Mouse (Mus musculus): ENCODE results near the gene Pik3cb.

Gene Pik3cb

DNA sequence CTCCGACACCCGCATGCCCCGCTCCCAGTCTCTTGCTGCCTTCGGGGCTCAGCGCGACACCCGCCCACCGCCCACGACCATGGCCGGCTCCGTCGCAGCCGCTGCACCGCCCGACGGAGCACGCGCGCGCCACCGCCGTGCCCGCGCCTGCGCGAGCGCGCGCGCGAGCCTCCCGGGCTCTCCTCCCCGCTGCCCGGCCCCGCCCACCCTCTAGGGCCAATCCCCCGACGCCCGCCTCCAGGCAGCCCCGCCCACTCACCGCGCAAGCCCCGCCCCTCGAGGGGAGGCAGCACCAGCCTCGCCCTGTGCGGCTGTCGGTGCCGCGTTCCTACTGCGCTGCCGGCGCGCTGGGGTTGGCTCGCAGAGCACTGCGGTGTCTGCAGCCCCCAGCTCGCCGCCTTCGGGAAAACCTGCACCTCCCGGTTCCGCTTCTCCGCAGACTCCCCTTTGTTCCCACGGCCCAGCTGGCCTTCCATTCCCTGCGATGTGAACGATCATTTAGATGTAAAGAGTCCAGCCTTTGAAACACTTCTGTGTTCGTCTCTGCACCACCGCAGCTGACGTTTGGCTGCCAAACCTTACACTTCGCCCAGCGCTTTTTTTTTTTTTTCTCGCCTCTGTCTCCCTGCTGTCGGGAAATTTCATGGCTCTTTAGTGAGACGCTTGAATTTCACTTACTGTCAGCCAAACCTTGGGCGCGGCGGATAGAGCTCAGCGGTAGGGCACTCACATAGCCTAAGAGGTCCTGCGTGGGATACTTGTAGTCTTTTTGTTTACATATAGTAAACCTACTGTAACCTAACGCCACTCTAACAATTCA lies at the start of gene Pik3cb:
Pik3cb (minus strand) TSS at position 559 of the 820 bp plus-strand sequence.
- DNase-seq (ENCODE audit: extremely low read depth, insufficient read length, low spot score): peak; percentile 91

DNA sequence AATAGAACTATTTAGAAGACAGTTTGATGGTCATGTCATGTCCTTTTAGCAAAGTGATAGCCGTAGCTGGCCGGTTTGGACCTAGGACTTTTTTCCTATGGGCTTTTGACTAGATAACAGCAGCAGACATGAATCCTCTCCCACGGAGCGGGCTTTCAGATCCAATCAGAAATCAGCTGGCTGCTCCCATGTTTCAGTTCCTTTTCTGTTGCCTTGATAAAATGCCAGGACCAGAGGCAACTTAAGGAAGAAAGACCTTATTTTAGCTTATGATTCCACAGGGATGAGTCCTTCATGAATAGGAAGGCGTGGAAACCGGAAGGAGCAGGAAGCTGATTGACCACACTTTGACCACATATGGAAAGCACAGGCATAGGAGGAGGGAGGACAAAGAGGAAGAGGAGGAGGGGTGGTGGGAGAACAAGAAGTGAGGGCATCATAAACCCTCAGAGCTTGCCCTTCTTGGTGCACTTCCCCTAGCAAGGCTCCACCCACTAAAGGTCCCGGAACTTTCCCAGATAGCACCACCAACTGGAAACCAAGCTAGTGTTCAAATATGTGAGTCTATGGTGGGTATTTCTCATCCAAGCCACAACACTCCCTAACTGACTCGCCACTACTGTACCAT lies 42.7 kb upstream of the Pik3cb start:
- peak; percentile 46 for DNase-seq (ENCODE audit: extremely low read depth, insufficient read length, low spot score)

DNA sequence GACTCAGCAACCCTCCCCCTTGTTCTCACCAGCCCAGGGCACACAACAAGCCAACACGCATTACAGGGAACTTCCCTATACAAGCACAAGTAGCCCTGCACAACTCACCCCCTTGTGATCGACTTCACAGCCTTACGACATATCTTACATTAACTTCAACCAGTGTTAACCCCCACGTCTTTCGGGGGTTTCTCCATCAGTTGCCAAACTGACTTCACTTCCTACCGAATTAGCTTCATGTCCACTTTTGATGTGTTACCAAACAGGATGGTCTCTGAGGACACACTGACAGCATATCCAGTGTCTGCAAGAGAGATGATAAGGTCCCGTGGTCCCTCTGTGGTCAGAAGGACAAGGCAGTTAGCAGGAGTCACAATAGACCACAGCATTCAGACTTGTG lies 41.7 kb upstream of the Pik3cb start:
- DNase-seq (ENCODE audit: extremely low read depth, insufficient read length, low spot score): no peak

DNA sequence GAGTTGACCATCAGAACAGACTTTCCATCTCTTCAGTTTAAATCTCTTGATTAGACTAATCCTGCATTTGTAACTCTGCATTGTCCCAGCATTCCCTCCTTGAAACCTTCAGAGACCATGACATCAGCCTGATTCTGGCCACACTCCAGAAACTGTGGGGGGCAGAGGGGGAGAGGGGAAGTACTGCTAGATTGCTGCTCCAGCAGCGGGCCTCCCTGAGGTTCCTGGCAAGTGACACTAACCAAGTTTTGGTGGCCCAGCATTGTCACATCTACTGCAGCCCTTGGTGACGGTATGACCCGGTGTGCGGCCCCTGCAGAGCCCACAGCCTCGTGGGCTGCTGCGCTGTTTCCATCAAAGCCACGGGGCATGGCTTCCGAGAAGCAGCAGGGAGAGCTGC lies 39.9 kb upstream of the Pik3cb start:
- no peak for DNase-seq (ENCODE audit: extremely low read depth, insufficient read length, low spot score)

DNA sequence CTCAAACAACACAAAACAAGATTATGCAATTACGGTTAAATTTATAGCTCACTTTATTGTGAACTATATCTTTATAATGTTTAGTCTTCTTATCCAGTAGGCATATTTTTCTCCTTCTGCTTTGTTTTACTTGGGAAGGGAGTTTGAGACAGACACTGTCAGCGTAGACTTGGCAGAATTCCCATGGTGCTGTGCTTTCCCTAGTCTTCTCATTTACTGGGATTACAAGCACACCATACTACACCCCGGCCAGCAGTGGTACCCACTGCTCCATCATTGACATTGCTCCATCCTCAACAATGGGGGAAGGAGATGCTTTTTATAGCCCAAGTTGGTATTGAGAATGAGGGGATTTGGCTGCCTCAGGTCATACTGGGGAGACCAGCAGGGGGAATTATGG lies 38.3 kb upstream of the Pik3cb start:
- DNase-seq (ENCODE audit: extremely low read depth, insufficient read length, low spot score): no peak

DNA sequence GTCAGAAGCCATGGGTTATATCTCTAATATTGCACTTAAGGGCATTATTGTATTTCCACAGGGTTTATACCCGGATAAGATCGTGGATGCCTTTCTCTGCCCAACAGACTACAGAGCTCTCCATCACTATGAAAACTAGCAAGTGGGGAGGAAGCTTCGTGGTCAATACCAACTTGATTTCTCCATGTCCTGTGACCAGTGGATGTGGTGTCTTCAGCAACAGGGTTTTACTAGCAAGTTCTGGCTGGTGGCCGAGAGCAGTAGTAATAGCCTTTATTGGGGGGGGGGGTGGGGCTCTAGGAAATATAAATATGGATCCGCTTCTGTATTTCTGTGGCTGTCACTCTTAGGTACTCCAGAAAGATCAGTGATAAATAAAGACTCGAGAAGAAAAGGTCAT lies 35.4 kb upstream of the Pik3cb start:
- DNase-seq (ENCODE audit: extremely low read depth, insufficient read length, low spot score): no peak

DNA sequence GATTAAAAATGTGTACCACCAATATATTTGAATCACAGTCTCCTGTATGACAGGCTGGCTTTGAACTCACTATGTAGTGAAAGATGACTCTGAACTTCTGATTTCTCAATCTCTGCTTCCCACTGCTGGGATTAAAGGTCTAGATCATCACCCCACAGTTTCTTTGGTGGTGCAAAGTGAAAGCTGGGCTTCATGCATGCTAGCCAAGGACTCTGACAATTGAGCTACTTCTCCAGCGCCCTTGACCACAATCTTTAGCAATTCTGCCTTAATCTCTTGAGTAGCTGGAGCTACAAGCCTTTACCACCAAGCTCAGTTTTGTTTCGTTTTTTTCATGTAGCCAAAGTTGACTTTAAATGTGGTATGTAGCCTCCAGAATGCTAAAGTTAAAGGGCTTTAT lies 32.4 kb upstream of the Pik3cb start:
- no peak for DNase-seq (ENCODE audit: extremely low read depth, insufficient read length, low spot score)

DNA sequence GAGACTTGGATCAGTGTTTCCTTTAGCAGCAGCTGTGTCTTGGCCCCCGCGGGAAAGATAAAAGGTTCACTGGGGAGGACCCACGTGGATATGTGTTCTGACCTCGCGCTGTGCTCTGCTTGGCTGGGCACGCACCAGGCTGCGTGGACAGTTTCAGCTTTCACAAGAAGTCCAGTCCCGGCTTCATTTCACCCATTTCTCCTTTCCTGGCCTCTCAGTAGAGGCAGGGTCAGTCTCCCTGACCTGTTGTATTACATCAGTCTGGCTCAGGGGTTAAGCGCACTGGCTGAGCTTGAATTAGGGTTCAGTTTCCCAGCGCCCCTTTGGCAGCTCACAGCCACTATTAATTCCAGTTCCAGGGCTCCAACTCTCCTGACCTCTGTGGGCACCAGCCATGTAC lies 30.8 kb upstream of the Pik3cb start:
- no peak for DNase-seq (ENCODE audit: extremely low read depth, insufficient read length, low spot score)

DNA sequence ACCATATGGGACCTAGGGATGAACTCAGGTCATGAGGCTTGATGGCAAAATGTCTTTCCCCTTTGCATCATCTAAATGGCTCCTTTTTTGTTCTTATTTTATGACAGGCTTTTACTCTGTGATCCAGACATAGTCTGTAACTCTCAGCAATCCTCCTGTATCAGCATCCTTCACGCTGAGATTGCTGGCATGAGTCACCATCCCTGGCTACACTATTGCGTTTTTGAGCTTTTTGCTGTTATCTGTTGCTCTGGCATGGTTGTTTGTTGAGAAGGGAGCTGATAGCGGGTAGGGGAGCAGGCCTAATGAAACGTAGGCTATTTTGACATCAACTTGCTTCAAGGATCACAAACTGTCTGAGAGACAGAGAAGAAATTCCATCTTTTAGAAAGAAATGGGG lies 28.6 kb upstream of the Pik3cb start:
- no peak for DNase-seq (ENCODE audit: extremely low read depth, insufficient read length, low spot score)

DNA sequence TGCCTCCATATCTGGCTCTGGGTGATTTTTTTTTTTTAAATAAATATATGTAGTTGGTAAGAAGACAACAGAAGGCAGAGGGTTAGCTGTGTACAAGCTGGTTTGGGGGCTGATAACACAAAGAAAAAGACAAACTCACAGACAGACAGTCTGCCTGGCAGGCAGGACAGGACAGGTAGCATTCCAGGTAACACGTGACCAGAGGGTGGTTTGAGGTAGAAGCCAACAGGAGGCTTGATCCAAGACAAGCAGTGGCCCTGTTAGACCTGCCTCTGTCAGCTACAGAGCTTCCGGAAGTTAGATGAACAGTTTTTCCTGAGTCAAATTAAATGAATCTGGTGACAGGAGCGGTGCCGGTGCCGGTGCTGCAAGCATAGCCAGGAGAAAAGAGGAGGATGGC lies 26.5 kb upstream of the Pik3cb start:
- DNase-seq (ENCODE audit: extremely low read depth, insufficient read length, low spot score): no peak

DNA sequence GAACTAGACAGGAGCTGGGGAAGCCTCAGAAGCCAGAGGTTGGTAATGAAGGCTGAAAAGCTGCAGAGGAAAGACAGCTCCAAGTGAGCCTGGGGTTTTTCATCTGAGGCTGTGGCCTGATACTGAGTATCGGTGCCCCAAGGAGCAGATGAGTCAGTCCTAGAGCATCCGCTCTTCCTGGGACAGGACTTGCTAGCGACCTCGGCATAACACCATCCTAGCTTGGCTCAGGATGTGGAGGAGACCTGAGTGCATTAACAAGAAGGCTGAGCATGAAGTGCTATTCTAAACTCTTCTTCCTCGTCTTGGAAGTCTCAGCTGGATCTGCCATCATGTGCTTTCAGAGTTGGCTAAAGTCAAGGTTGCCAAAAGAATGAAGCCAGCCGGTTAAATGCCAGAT lies 25.5 kb upstream of the Pik3cb start:
- peak; percentile 36 for DNase-seq (ENCODE audit: extremely low read depth, insufficient read length, low spot score)

DNA sequence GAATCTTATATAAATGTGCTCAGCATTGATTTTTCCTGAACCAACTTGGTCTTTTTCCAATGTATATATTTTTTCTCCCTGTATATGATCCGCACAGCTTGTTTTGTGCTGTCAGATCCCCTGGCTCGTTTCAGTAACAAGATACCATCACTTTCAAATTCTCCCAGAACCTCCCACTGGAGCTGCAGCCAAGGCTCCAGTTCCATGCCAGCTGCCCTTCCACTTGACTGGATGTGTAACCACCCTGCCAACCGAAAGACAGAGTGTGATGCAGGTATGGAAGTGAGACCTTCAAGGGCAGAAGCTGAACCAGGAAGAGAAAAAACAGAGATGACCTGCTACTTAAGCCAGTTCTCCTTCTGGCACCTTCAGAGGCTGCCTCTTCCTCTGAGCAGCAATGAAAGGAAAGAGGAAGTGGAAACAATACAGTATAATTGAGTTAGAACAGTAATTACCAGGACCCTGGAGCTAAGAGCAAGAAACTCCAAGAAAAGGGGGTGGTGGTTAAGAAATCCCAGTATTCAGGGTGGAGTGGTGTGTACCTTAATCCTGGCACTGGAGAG lies 24.3 kb upstream of the Pik3cb start:
- DNase-seq (ENCODE audit: extremely low read depth, insufficient read length, low spot score): peak; percentile 45

DNA sequence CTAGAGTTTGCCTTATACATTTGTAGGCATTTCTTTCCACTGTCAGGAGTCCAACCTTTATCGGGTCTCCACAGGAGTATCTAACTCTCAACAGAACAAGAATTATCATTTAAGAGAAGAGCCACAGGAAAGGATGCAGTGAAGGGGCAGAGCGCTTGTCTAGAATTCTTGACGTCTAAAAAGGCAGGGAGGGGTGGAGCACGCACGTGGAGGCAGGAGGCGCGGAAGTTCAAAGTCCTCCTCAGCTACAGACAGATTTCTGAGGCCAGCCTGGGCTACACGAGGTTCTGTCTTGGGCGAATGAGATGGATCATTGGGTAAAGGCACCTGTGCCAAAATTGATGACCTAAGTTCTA lies 23.7 kb upstream of the Pik3cb start:
- no peak for DNase-seq (ENCODE audit: extremely low read depth, insufficient read length, low spot score)

DNA sequence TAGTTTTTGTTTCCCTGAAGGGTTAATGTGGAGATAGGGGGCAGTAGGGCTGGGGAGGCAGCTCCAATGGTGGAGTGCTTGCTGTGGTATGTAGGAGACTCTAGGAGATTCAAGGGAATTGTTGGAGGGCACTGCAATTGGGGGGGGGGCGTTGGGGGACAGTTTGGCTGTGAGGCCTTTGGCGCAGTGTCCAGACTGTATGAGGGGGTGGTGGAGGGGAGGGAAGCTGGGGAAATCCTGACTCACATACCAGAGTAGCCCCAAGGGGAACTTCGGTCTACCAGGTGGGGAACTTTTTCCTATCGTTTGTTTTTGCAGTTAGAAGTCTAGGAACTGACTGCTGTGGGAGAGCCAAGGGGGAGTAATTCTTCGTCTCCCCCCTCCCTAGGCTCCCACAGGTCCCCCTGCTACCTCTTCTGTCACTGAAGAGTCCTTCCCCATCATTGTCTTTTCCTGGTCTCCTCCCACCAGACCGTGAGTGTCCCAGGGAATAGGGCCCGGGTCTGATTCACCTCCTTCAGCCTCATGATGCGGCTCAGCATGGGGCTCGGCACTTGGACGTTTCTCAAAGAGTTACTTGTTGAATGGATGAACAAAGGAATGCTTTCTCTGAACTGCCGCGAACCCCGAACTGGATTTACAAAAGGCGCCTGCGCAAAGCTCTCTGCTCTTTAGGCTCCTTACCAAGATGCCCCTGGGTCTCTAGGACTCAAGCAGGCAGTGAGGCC lies 23.2 kb upstream of the Pik3cb start:
- DNase-seq (ENCODE audit: extremely low read depth, insufficient read length, low spot score): peak; percentile 70

DNA sequence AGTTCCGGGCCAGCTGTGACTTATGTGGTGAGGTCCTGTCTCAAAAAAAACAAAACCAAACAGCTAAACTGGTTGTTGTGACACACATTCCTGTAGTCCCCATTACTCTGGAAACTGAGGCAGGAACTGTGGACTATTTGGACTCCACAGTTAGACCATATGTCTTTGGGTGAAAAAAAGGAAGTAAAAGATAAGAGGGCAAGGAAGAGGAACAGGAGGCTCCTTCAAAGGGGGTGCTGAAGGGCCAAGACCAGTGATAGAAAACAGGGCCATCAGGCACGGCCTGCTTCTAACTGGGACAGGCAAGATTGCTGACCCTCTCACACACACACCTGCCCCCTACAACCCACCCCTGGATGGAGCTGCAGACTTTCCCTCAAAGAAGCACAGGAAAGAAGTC lies 22.4 kb upstream of the Pik3cb start:
- DNase-seq (ENCODE audit: extremely low read depth, insufficient read length, low spot score): no peak

DNA sequence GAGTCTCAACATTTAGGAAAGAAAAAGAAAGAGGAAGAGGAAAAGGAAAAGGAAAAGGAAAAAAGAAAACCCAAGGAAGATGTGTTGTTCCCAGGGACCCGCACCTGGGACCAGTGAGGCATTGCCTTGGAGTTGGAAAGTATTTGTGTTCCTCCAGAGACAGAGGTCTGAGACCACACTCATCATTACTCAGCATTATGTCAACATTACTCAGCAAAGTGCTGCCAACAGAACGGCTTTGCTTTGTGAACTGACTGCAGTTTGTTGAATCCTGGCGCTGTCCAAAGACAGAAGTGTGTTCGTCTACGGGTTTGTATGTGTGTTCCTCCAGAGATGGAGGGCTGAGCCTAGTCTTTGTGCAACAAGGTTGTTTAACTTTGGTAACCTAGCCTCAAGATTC lies 20.4 kb upstream of the Pik3cb start:
- peak; percentile 33 for DNase-seq (ENCODE audit: extremely low read depth, insufficient read length, low spot score)

DNA sequence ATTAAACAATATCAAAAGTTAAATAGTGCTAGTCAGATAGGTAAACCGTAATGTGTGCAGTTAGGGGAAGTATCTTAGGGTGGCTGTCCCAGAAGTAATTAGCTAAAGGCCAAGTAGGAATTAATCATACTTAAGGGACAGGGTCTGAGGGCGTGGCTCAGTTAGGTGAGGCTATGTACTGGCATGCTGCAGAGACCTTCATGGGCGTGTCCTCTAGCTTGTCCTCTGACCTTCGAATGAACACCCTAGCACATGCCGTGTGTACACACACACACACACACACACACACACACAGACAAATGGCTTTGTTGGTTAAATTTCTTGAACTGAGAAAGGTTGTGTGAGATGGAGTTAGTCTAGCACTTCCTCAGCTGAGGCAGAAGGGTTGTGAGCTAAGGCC lies 19.5 kb upstream of the Pik3cb start:
- DNase-seq (ENCODE audit: extremely low read depth, insufficient read length, low spot score): no peak

DNA sequence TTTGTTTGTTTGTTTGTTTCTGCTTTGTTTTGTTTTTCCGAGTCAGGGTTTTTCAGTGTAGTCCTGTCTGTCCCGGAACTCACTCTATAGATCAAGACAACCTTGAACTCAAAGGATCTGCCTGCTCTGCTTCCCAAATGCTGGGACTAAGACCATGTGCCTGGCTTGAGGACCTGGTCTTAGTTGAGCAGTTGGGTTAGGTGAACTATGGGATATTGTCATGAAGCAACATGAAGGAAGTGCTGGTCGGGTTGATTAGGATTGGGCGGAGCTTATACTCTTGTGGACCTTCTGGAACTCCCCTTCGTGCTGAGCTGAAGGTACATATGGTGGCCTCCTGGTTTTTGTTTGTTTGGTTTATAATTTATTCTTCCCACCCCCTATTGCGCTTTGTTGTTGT lies 18.3 kb upstream of the Pik3cb start:
- no peak for DNase-seq (ENCODE audit: extremely low read depth, insufficient read length, low spot score)

DNA sequence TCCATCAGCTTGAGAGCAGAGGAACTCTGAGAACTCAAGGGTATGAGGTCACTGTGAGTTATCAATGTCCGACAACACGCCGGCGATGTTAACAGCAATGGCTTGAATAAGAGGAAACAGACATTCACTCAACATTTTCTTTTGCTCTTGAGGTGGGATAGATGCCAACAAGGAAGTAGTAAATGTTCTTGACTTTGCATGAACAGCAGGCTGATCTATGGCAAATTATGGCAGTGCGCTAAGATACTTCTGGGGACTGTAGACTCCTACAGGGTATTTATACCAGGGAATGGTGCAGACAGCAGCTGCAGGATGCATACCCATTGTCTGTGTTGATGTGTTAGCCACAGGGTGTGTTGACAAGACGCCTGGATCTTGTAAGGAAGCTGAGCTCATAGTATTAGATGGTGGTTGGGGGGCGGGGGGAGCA lies 17.8 kb upstream of the Pik3cb start:
- DNase-seq (ENCODE audit: extremely low read depth, insufficient read length, low spot score): no peak

DNA sequence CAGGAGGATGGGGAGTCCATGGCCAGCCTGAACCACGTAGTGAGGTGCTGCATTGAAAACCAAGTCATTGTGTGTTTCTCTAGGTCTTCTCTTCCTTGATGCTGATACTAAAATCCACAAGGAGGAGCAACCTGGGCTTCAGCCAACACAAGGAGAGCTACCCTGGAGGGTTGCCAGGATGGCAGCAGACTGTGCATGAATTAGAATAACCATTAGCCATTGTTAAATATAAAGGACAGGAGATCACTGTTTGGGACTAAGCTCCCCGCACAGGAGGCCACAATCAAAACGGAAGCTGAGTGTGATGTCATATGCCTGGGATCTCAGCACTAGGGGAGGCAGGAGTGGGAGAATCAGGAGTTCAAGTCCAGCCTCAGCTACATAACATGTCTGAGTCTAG lies 13.2 kb upstream of the Pik3cb start:
- DNase-seq (ENCODE audit: extremely low read depth, insufficient read length, low spot score): no peak

DNA sequence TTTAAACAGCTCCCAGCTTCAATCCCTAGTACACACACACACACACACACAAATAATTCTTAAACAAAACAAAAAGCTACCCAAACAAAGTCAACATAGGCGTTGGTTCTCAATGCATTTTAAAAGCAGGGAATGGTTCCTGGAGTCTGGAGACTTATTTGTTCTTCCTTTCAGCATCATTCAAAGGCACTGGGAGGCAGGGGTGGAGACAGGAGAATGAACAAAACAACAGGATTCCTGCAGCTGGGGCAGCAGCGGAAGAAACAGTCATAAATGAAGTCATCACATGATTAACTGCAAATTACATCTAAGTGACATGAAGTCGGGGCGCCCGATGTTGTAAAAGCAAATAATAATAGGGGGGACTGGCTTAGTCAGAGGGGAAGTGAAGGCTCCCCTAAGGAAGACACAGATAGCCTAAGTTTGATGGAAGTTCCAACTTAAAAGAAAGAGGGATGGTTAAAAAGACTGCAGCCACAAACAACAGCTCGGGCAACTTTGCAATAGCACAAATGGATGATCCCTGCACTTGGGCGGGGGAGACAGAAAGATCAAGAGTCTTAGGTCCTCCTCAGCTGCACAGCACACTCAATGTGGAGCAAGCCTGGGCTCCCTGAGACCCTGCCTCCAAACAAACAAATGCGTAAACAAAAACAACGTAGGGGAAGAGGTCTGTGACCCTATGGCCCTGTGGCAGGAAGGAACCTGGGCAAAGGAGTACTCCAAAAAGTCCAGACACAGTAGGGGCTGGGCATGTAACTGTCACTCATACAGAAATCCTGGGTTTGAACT lies 12.5 kb upstream of the Pik3cb start:
- no peak for DNase-seq (ENCODE audit: extremely low read depth, insufficient read length, low spot score)
